Mouse (Mus musculus): ENCODE data around the gene Gng8. TPM values are rescaled to one million over a fixed set of nuclear protein-coding genes. Genes with fewer than 3 reads are reported as not detected.

The Gng8 gene
- polyA plus RNA-seq, 1 experiment from 2014 or later: 7.3 TPM

DNA sequence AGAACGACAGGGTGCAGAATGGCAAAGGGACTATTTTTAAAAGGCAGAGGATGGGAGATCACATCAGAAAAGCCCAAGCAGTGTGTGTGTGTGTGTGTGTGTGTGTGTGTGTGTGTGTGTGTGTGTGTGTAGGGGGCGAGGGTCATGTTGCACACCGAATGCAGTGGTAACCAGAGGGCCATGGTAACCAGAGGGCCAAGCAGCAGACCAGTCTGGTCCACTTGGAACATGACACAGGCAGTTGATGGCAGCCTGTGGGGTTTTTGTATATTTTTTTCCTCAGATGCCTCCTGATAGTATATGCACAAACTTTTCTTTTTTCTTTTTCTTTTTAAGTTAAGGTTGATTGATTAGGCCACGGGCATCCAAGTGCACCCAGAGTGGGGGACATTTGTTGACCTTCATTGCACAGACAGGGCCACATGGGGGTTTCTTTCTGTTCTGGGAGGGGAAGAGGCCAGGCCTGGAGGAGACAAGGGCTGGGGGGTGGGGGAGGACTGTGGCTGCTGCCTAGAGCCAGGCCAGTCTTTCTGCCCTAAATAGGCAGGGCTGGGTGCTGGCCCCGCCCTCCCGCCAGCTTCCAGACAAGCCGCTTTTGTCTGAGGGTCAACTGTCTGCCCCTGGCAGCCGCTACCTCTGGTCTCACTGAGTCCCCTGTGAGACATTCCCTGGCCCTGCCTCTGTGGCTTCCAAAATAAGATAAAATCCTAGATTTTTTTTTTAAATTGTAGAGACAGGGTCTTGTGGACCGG is 11.6 kb upstream of the Gng8 start:
- peak overlapping the region; percentile 78 for H3K27ac ChIP-seq (ENCODE audit: low read depth, low read length)
- H3K4me3 ChIP-seq (ENCODE audit: low read depth, low read length): no peak overlapping the region
- peak; percentile 61 for ATAC-seq (replicated peaks; ENCODE audit: low FRiP score)
- H3K9ac ChIP-seq (ENCODE audit: low read length): peak overlapping the region; percentile 14
- DNase-seq (ENCODE audit: low spot score): peak; percentile 87
- peaks cover 11% of the 10 kb centered on the region for H3K27me3 ChIP-seq (ENCODE audit: control insufficient read depth, insufficient read depth, low read length)
- H3K4me2 ChIP-seq (ENCODE audit: low read depth, low read length, severe bottlenecking): peak overlapping the region; percentile 15; the same call in 1 of the 2 replicates
- no peaks in the 10 kb centered on the region for H3K36me3 ChIP-seq (ENCODE audit: control insufficient read depth, insufficient read depth, low read length)
- H3K4me1 ChIP-seq (replicated peaks; ENCODE audit: control insufficient read depth, insufficient read depth, low read length): peaks cover 27% of the 10 kb centered on the region
- WGBS: 21% methylated on average over 9 of the region's 9 CpGs
- no peaks in the 10 kb centered on the region; the same call in 1 of the 2 replicates for H3K9me3 ChIP-seq (ENCODE audit: control insufficient read depth, low read length)

- Histone ChIP-seq H3K4me1 (replicated peaks; ENCODE audit: control insufficient read depth, insufficient read depth, low read length) (peaks cover 30% of the 10 kb centered on the region), H3K27ac (ENCODE audit: low read depth, low read length) (peak overlapping the region; percentile 78), H3K36me3 (ENCODE audit: control insufficient read depth, insufficient read depth, low read length) (no peaks in the 10 kb centered on the region), H3K4me2 (ENCODE audit: low read depth, low read length, severe bottlenecking) (no peak overlapping the region; the same call in 1 of the 2 replicates), H3K4me3 (ENCODE audit: low read depth, low read length) (no peak overlapping the region), H3K27me3 (ENCODE audit: control insufficient read depth, insufficient read depth, low read length) (peaks cover 17% of the 10 kb centered on the region), H3K9me3 (ENCODE audit: control insufficient read depth, low read length) (peaks cover 2% of the 10 kb centered on the region), H3K9ac (ENCODE audit: low read length) (peak overlapping the region; percentile 14)
- DNase-seq (ENCODE audit: low spot score) (no peak), ATAC-seq (replicated peaks; ENCODE audit: low FRiP score) (no peak)
- WGBS: 14% methylated on average over 5 of the region's 5 CpGs
These were observed 11.0 kb upstream of the Gng8 start for GRCm38 (mm10) chr7:16880615-16881014.

GRCm38 (mm10) chr7:16883162-16883561 is 8.4 kb upstream of the Gng8 start:
- no peak overlapping the region for H3K9ac ChIP-seq (ENCODE audit: low read length)
- WGBS: 96% methylated on average over 6 of the region's 6 CpGs
- ATAC-seq (replicated peaks; ENCODE audit: low FRiP score) (no peak), DNase-seq (ENCODE audit: low spot score) (no peak)
- no peak overlapping the region for H3K4me2 ChIP-seq (ENCODE audit: low read depth, low read length, severe bottlenecking)
- peaks cover 14% of the 10 kb centered on the region for H3K4me1 ChIP-seq (replicated peaks; ENCODE audit: control insufficient read depth, insufficient read depth, low read length)
- H3K27me3 ChIP-seq (ENCODE audit: control insufficient read depth, insufficient read depth, low read length): peaks cover 30% of the 10 kb centered on the region
- peaks cover 7% of the 10 kb centered on the region for H3K9me3 ChIP-seq (ENCODE audit: control insufficient read depth, low read length)
- H3K4me3 ChIP-seq (ENCODE audit: low read depth, low read length): no peak overlapping the region
- no peak overlapping the region for H3K27ac ChIP-seq (ENCODE audit: low read depth, low read length)
- peaks cover 3% of the 10 kb centered on the region; the same call in 1 of the 2 replicates for H3K36me3 ChIP-seq (ENCODE audit: control insufficient read depth, insufficient read depth, low read length)

- WGBS: 61% methylated on average over 4 of the region's 4 CpGs
- ATAC-seq (replicated peaks; ENCODE audit: low FRiP score): no peak
- H3K4me1 ChIP-seq (replicated peaks; ENCODE audit: control insufficient read depth, insufficient read depth, low read length): peaks cover 14% of the 10 kb centered on the region
- peaks cover 7% of the 10 kb centered on the region for H3K9me3 ChIP-seq (ENCODE audit: control insufficient read depth, low read length)
- peaks cover 30% of the 10 kb centered on the region for H3K27me3 ChIP-seq (ENCODE audit: control insufficient read depth, insufficient read depth, low read length)
- no peak overlapping the region for H3K4me2 ChIP-seq (ENCODE audit: low read depth, low read length, severe bottlenecking)
- no peak overlapping the region for H3K27ac ChIP-seq (ENCODE audit: low read depth, low read length)
- no peak overlapping the region for H3K9ac ChIP-seq (ENCODE audit: low read length)
- no peak for DNase-seq (ENCODE audit: low spot score)
- no peak overlapping the region for H3K4me3 ChIP-seq (ENCODE audit: low read depth, low read length)
- H3K36me3 ChIP-seq (ENCODE audit: control insufficient read depth, insufficient read depth, low read length): peaks cover 3% of the 10 kb centered on the region; the same call in 1 of the 2 replicates
These were observed 7.3 kb upstream of the Gng8 start for GRCm38 (mm10) chr7:16884334-16884733.

GRCm38 (mm10) chr7:16885271-16885776 is 6.3 kb upstream of the Gng8 start:
- peaks cover 10% of the 10 kb centered on the region; the same call in 1 of the 2 replicates for H3K4me1 ChIP-seq (replicated peaks; ENCODE audit: control insufficient read depth, insufficient read depth, low read length)
- peaks cover 31% of the 10 kb centered on the region for H3K27me3 ChIP-seq (ENCODE audit: control insufficient read depth, insufficient read depth, low read length)
- no peak overlapping the region for H3K27ac ChIP-seq (ENCODE audit: low read depth, low read length)
- H3K36me3 ChIP-seq (ENCODE audit: control insufficient read depth, insufficient read depth, low read length): peaks cover 3% of the 10 kb centered on the region; the same call in 1 of the 2 replicates
- peak; percentile 60; the same call in 1 of the 2 replicates for ATAC-seq (replicated peaks; ENCODE audit: low FRiP score)
- peak; percentile 65 for DNase-seq (ENCODE audit: low spot score)
- peak overlapping the region; percentile 26; the same call in 1 of the 2 replicates for H3K4me2 ChIP-seq (ENCODE audit: low read depth, low read length, severe bottlenecking)
- 11% methylated on average over 69 of the region's 95 CpGs for WGBS
- H3K4me3 ChIP-seq (ENCODE audit: low read depth, low read length): peak overlapping the region; percentile 21
- peaks cover 7% of the 10 kb centered on the region for H3K9me3 ChIP-seq (ENCODE audit: control insufficient read depth, low read length)
- H3K9ac ChIP-seq (ENCODE audit: low read length): no peak overlapping the region; the same call in 1 of the 2 replicates

- H3K4me1 ChIP-seq (replicated peaks; ENCODE audit: control insufficient read depth, insufficient read depth, low read length): peaks cover 7% of the 10 kb centered on the region; the same call in 1 of the 2 replicates
- peaks cover 7% of the 10 kb centered on the region for H3K9me3 ChIP-seq (ENCODE audit: control insufficient read depth, low read length)
- no peak overlapping the region for H3K4me2 ChIP-seq (ENCODE audit: low read depth, low read length, severe bottlenecking)
- ATAC-seq (replicated peaks; ENCODE audit: low FRiP score) (no peak), DNase-seq (ENCODE audit: low spot score) (no peak)
- peaks cover 35% of the 10 kb centered on the region for H3K27me3 ChIP-seq (ENCODE audit: control insufficient read depth, insufficient read depth, low read length)
- WGBS: 40% methylated on average over 59 of the region's 59 CpGs
- peaks cover 3% of the 10 kb centered on the region; the same call in 1 of the 2 replicates for H3K36me3 ChIP-seq (ENCODE audit: control insufficient read depth, insufficient read depth, low read length)
- no peak overlapping the region for H3K9ac ChIP-seq (ENCODE audit: low read length)
- peak overlapping the region; percentile 21; the same call in 1 of the 2 replicates for H3K4me3 ChIP-seq (ENCODE audit: low read depth, low read length)
- H3K27ac ChIP-seq (ENCODE audit: low read depth, low read length): no peak overlapping the region
These were observed 5.7 kb upstream of the Gng8 start for GRCm38 (mm10) chr7:16885905-16886304.

- no peak for DNase-seq (ENCODE audit: low spot score)
- no peak overlapping the region for H3K4me3 ChIP-seq (ENCODE audit: low read depth, low read length)
These were observed 1.1 kb upstream of the Gng8 start for GRCm38 (mm10) chr7:16890536-16890935.

GRCm38 (mm10) chr7:16890944-16891343 is 642 bp upstream of the Gng8 start:
- DNase-seq (ENCODE audit: low spot score) (peak; percentile 85), ATAC-seq (replicated peaks; ENCODE audit: low FRiP score) (no peak)
- H3K27ac ChIP-seq (ENCODE audit: low read depth, low read length): no peak overlapping the region
- under 1% methylated on average over 23 of the region's 23 CpGs for WGBS
- H3K27me3 ChIP-seq (ENCODE audit: control insufficient read depth, insufficient read depth, low read length): peaks cover 38% of the 10 kb centered on the region
- peak overlapping the region; percentile 46 for H3K4me2 ChIP-seq (ENCODE audit: low read depth, low read length, severe bottlenecking)
- peaks cover 2% of the 10 kb centered on the region; the same call in 1 of the 2 replicates for H3K9me3 ChIP-seq (ENCODE audit: control insufficient read depth, low read length)
- H3K4me1 ChIP-seq (replicated peaks; ENCODE audit: control insufficient read depth, insufficient read depth, low read length): peaks cover 24% of the 10 kb centered on the region
- peaks cover 2% of the 10 kb centered on the region; the same call in 1 of the 2 replicates for H3K36me3 ChIP-seq (ENCODE audit: control insufficient read depth, insufficient read depth, low read length)
- H3K4me3 ChIP-seq (ENCODE audit: low read depth, low read length): peak overlapping the region; percentile 15; the same call in 1 of the 2 replicates
- peak overlapping the region; percentile 39 for H3K9ac ChIP-seq (ENCODE audit: low read length)

More at GRCm38 (mm10) chr7:16890536-16890935, 1.1 kb upstream of the Gng8 start:
- Histone ChIP-seq H3K36me3 (ENCODE audit: control insufficient read depth, insufficient read depth, low read length) (peaks cover 3% of the 10 kb centered on the region; the same call in 1 of the 2 replicates), H3K27me3 (ENCODE audit: control insufficient read depth, insufficient read depth, low read length) (peaks cover 42% of the 10 kb centered on the region), H3K4me1 (replicated peaks; ENCODE audit: control insufficient read depth, insufficient read depth, low read length) (peaks cover 24% of the 10 kb centered on the region), H3K9ac (ENCODE audit: low read length) (peak overlapping the region; percentile 39), H3K4me2 (ENCODE audit: low read depth, low read length, severe bottlenecking) (peak overlapping the region; percentile 46), H3K27ac (ENCODE audit: low read depth, low read length) (no peak overlapping the region), H3K9me3 (ENCODE audit: control insufficient read depth, low read length) (peaks cover 6% of the 10 kb centered on the region)
- 36% methylated on average over 6 of the region's 6 CpGs for WGBS
- ATAC-seq (replicated peaks; ENCODE audit: low FRiP score): no peak

All from forebrain, embryonic 11.5 days (tissue).